Mouse (Mus musculus): ENCODE results near the gene Ptger1. TPM values are rescaled to one million over a fixed set of nuclear protein-coding genes. Genes with fewer than 3 reads are reported as not detected.

Ptger1 gene
- polyA plus RNA-seq, 1 experiment from 2014 or later = 9.8 TPM

GRCm38 (mm10) chr8:83698291-83698660 lies 31.8 kb downstream of the Ptger1 start:
- H3K9me3 ChIP-seq (replicated peaks; ENCODE audit: low read length) = no peaks in the 10 kb centered on the region
- ATAC-seq (replicated peaks; ENCODE audit: low FRiP score, low read depth) = peak; percentile 5; the same call in 1 of the 2 replicates
- WGBS = 1% methylated on average over 15 of the region's 15 CpGs

GRCm38 (mm10) chr8:83698661-83699453 lies 32.4 kb downstream of the Ptger1 start, which contains the start of gene Pkn1:
TSS of gene Pkn1 (minus strand) at chr8:83699179.
- 0 out of 2 replicates have a peak, but pooled peaks have one; percentile 7 for TF ChIP-seq CTCF (IDR thresholded peaks at IDR 0.05; ENCODE audit: low read depth)
- DNase-seq (ENCODE audit: low spot score) = peak; percentile 88
- H3K9ac ChIP-seq (ENCODE audit: low read depth, low read length) = peak within 1 kb of the TSS; percentile 96
- ATAC-seq (replicated peaks; ENCODE audit: low FRiP score, low read depth) = peak; percentile 89
- H3K4me1 ChIP-seq (replicated peaks; ENCODE audit: insufficient read depth, low read length) = peaks cover 40% of the 10 kb centered on the region
- H3K9me3 ChIP-seq (replicated peaks; ENCODE audit: low read length) = no peaks in the 10 kb centered on the region
- no peaks in the 10 kb centered on the region for H3K27me3 ChIP-seq (ENCODE audit: insufficient read depth, low read length)
- H3K27ac ChIP-seq = peak within 1 kb of the TSS; percentile 94
- no peaks in the 10 kb centered on the region for H3K36me3 ChIP-seq (ENCODE audit: insufficient read depth, low read length)
- H3K4me3 ChIP-seq (replicated peaks; ENCODE audit: low read depth, low read length) = peak within 1 kb of the TSS; percentile 89
- peak within 1 kb of the TSS; percentile 96 for H3K4me2 ChIP-seq (ENCODE audit: low read length)
- under 1% methylated on average over 78 of the region's 85 CpGs for WGBS

More at GRCm38 (mm10) chr8:83698291-83698660, 31.8 kb downstream of the Ptger1 start:
- H3K4me3 ChIP-seq (replicated peaks; ENCODE audit: low read depth, low read length) = peak overlapping the region; percentile 89
- no peaks in the 10 kb centered on the region for H3K27me3 ChIP-seq (ENCODE audit: insufficient read depth, low read length)
- no peaks in the 10 kb centered on the region for H3K36me3 ChIP-seq (ENCODE audit: insufficient read depth, low read length)
- H3K9ac ChIP-seq (ENCODE audit: low read depth, low read length) = peak overlapping the region; percentile 96
- H3K4me2 ChIP-seq (ENCODE audit: low read length) = peak overlapping the region; percentile 96
- peak overlapping the region; percentile 94 for H3K27ac ChIP-seq
- peak; percentile 40 for DNase-seq (ENCODE audit: low spot score)
- no peak for TF ChIP-seq CTCF (IDR thresholded peaks at IDR 0.05; ENCODE audit: low read depth)
- peaks cover 40% of the 10 kb centered on the region for H3K4me1 ChIP-seq (replicated peaks; ENCODE audit: insufficient read depth, low read length)

GRCm38 (mm10) chr8:83699566-83699965 lies 33.1 kb downstream of the Ptger1 start:
- Histone ChIP-seq H3K27ac (peak overlapping the region; percentile 94), H3K4me3 (replicated peaks; ENCODE audit: low read depth, low read length) (peak overlapping the region; percentile 89), H3K4me2 (ENCODE audit: low read length) (peak overlapping the region; percentile 96), H3K27me3 (ENCODE audit: insufficient read depth, low read length) (no peaks in the 10 kb centered on the region), H3K9me3 (replicated peaks; ENCODE audit: low read length) (no peaks in the 10 kb centered on the region), H3K36me3 (ENCODE audit: insufficient read depth, low read length) (no peaks in the 10 kb centered on the region), H3K4me1 (replicated peaks; ENCODE audit: insufficient read depth, low read length) (peaks cover 36% of the 10 kb centered on the region), H3K9ac (ENCODE audit: low read depth, low read length) (peak overlapping the region; percentile 96)
- ATAC-seq (replicated peaks; ENCODE audit: low FRiP score, low read depth) = no peak
- 9% methylated on average over 9 of the region's 9 CpGs for WGBS
- no peak for TF ChIP-seq CTCF (IDR thresholded peaks at IDR 0.05; ENCODE audit: low read depth)
- DNase-seq (ENCODE audit: low spot score) = peak; percentile 58

GRCm38 (mm10) chr8:83700423-83701085 lies 34.1 kb downstream of the Ptger1 start:
- Histone ChIP-seq H3K4me2 (ENCODE audit: low read length) (no peak overlapping the region), H3K9me3 (replicated peaks; ENCODE audit: low read length) (no peaks in the 10 kb centered on the region), H3K4me1 (replicated peaks; ENCODE audit: insufficient read depth, low read length) (peaks cover 30% of the 10 kb centered on the region), H3K9ac (ENCODE audit: low read depth, low read length) (no peak overlapping the region), H3K27me3 (ENCODE audit: insufficient read depth, low read length) (no peaks in the 10 kb centered on the region), H3K27ac (no peak overlapping the region), H3K4me3 (replicated peaks; ENCODE audit: low read depth, low read length) (no peak overlapping the region), H3K36me3 (ENCODE audit: insufficient read depth, low read length) (no peaks in the 10 kb centered on the region)
- ATAC-seq (replicated peaks; ENCODE audit: low FRiP score, low read depth) (no peak), DNase-seq (ENCODE audit: low spot score) (no peak)
- 72% methylated on average over 9 of the region's 9 CpGs for WGBS
- no peak for TF ChIP-seq CTCF (IDR thresholded peaks at IDR 0.05; ENCODE audit: low read depth)

GRCm38 (mm10) chr8:83703426-83703825 lies 36.9 kb downstream of the Ptger1 start:
- no peak overlapping the region for H3K4me2 ChIP-seq (ENCODE audit: low read length)
- no peak overlapping the region for H3K9ac ChIP-seq (ENCODE audit: low read depth, low read length)
- no peaks in the 10 kb centered on the region for H3K9me3 ChIP-seq (replicated peaks; ENCODE audit: low read length)
- H3K4me3 ChIP-seq (replicated peaks; ENCODE audit: low read depth, low read length) = no peak overlapping the region
- ATAC-seq (replicated peaks; ENCODE audit: low FRiP score, low read depth) (no peak), DNase-seq (ENCODE audit: low spot score) (no peak)
- no peak overlapping the region for H3K27ac ChIP-seq
- peaks cover 8% of the 10 kb centered on the region; the same call in 1 of the 2 replicates for H3K4me1 ChIP-seq (replicated peaks; ENCODE audit: insufficient read depth, low read length)
- H3K36me3 ChIP-seq (ENCODE audit: insufficient read depth, low read length) = no peaks in the 10 kb centered on the region
- no peaks in the 10 kb centered on the region for H3K27me3 ChIP-seq (ENCODE audit: insufficient read depth, low read length)
- TF ChIP-seq CTCF (IDR thresholded peaks at IDR 0.05; ENCODE audit: low read depth) = no peak
- 81% methylated on average over 4 of the region's 4 CpGs for WGBS

- 63% methylated on average over 5 of the region's 5 CpGs for WGBS
- TF ChIP-seq CTCF (IDR thresholded peaks at IDR 0.05; ENCODE audit: low read depth) = no peak
Observed at GRCm38 (mm10) chr8:83706411-83706810, 39.9 kb downstream of the Ptger1 start.

More at GRCm38 (mm10) chr8:83706411-83706810, 39.9 kb downstream of the Ptger1 start:
- H3K9me3 ChIP-seq (replicated peaks; ENCODE audit: low read length) = no peaks in the 10 kb centered on the region
- no peak for DNase-seq (ENCODE audit: low spot score)
- no peak overlapping the region for H3K27ac ChIP-seq
- no peak for ATAC-seq (replicated peaks; ENCODE audit: low FRiP score, low read depth)
- no peak overlapping the region for H3K4me2 ChIP-seq (ENCODE audit: low read length)
- no peaks in the 10 kb centered on the region for H3K4me1 ChIP-seq (replicated peaks; ENCODE audit: insufficient read depth, low read length)
- no peak overlapping the region for H3K4me3 ChIP-seq (replicated peaks; ENCODE audit: low read depth, low read length)
- H3K9ac ChIP-seq (ENCODE audit: low read depth, low read length) = no peak overlapping the region
- no peaks in the 10 kb centered on the region for H3K36me3 ChIP-seq (ENCODE audit: insufficient read depth, low read length)
- no peaks in the 10 kb centered on the region for H3K27me3 ChIP-seq (ENCODE audit: insufficient read depth, low read length)
